Mouse (Mus musculus): ENCODE data around the gene Slc25a35. TPM values are rescaled to one million over a fixed set of nuclear protein-coding genes. Genes with fewer than 3 reads are reported as not detected.

The Slc25a35 gene
- polyA plus RNA-seq, 1 experiment, result not detected

GRCm38 (mm10) chr11:68940516-68940915, 27.4 kb upstream of the Slc25a35 start:
- TF ChIP-seq TAL1 (IDR thresholded peaks at IDR 0.05; ENCODE audit: low read length), result no peak
- TF ChIP-seq GATA1 (IDR thresholded peaks at IDR 0.05; ENCODE audit: low read length), result no peak
- no peaks in the 10 kb centered on the region for H3K9me3 ChIP-seq (ENCODE audit: control insufficient read depth, low read length)
- H3K4me1 ChIP-seq (ENCODE audit: control insufficient read depth), result peaks cover 17% of the 10 kb centered on the region
- H3K36me3 ChIP-seq (ENCODE audit: control insufficient read depth), result no peaks in the 10 kb centered on the region
- H3K27me3 ChIP-seq (ENCODE audit: control insufficient read depth), result no peaks in the 10 kb centered on the region
- H3K4me3 ChIP-seq (replicated peaks), result no peak overlapping the region

- no peaks in the 10 kb centered on the region for H3K9me3 ChIP-seq (ENCODE audit: control insufficient read depth, low read length)
Measured at GRCm38 (mm10) chr11:68942731-68943130, 25.2 kb upstream of the Slc25a35 start.

GRCm38 (mm10) chr11:68945245-68945644, 22.7 kb upstream of the Slc25a35 start:
- Histone ChIP-seq H3K27me3 (ENCODE audit: control insufficient read depth) (peaks cover 12% of the 10 kb centered on the region), H3K36me3 (ENCODE audit: control insufficient read depth) (no peaks in the 10 kb centered on the region), H3K9me3 (ENCODE audit: control insufficient read depth, low read length) (no peaks in the 10 kb centered on the region), H3K4me3 (replicated peaks) (no peak overlapping the region), H3K4me1 (ENCODE audit: control insufficient read depth) (peaks cover 6% of the 10 kb centered on the region)
- TF ChIP-seq TAL1 (IDR thresholded peaks at IDR 0.05; ENCODE audit: low read length), result no peak
- no peak for TF ChIP-seq GATA1 (IDR thresholded peaks at IDR 0.05; ENCODE audit: low read length)

More at GRCm38 (mm10) chr11:68942731-68943130, 25.2 kb upstream of the Slc25a35 start:
- H3K36me3 ChIP-seq (ENCODE audit: control insufficient read depth), result no peaks in the 10 kb centered on the region
- TF ChIP-seq TAL1 (IDR thresholded peaks at IDR 0.05; ENCODE audit: low read length) (no peak), GATA1 (IDR thresholded peaks at IDR 0.05; ENCODE audit: low read length) (no peak)
- peaks cover 8% of the 10 kb centered on the region for H3K27me3 ChIP-seq (ENCODE audit: control insufficient read depth)
- no peak overlapping the region for H3K4me3 ChIP-seq (replicated peaks)
- peaks cover 19% of the 10 kb centered on the region for H3K4me1 ChIP-seq (ENCODE audit: control insufficient read depth)

- no peak for TF ChIP-seq TAL1 (IDR thresholded peaks at IDR 0.05; ENCODE audit: low read length)
- TF ChIP-seq GATA1 (IDR thresholded peaks at IDR 0.05; ENCODE audit: low read length), result no peak
- Histone ChIP-seq H3K4me1 (ENCODE audit: control insufficient read depth) (0 out of 2 replicates have a peak, but pooled peaks cover 3% of the 10 kb centered on the region), H3K4me3 (replicated peaks) (no peak overlapping the region), H3K36me3 (ENCODE audit: control insufficient read depth) (no peaks in the 10 kb centered on the region), H3K9me3 (ENCODE audit: control insufficient read depth, low read length) (no peaks in the 10 kb centered on the region), H3K27me3 (ENCODE audit: control insufficient read depth) (peaks cover 14% of the 10 kb centered on the region)
Measured at GRCm38 (mm10) chr11:68946001-68946400, 21.9 kb upstream of the Slc25a35 start.

- Histone ChIP-seq H3K4me1 (ENCODE audit: control insufficient read depth) (0 out of 2 replicates have a peak, but pooled peaks cover 1% of the 10 kb centered on the region), H3K36me3 (ENCODE audit: control insufficient read depth) (no peaks in the 10 kb centered on the region), H3K9me3 (ENCODE audit: control insufficient read depth, low read length) (no peaks in the 10 kb centered on the region), H3K4me3 (replicated peaks) (no peak overlapping the region), H3K27me3 (ENCODE audit: control insufficient read depth) (peaks cover 23% of the 10 kb centered on the region)
- no peak for TF ChIP-seq GATA1 (IDR thresholded peaks at IDR 0.05; ENCODE audit: low read length)
- no peak for TF ChIP-seq TAL1 (IDR thresholded peaks at IDR 0.05; ENCODE audit: low read length)
Measured at GRCm38 (mm10) chr11:68946806-68947440, 21.0 kb upstream of the Slc25a35 start.

GRCm38 (mm10) chr11:68947542-68947993, 20.4 kb upstream of the Slc25a35 start:
- Histone ChIP-seq H3K27me3 (ENCODE audit: control insufficient read depth) (peaks cover 28% of the 10 kb centered on the region), H3K36me3 (ENCODE audit: control insufficient read depth) (no peaks in the 10 kb centered on the region), H3K4me3 (replicated peaks) (no peak overlapping the region), H3K9me3 (ENCODE audit: control insufficient read depth, low read length) (no peaks in the 10 kb centered on the region), H3K4me1 (ENCODE audit: control insufficient read depth) (0 out of 2 replicates have a peak, but pooled peaks cover 1% of the 10 kb centered on the region)
- no peak for TF ChIP-seq GATA1 (IDR thresholded peaks at IDR 0.05; ENCODE audit: low read length)
- no peak for TF ChIP-seq TAL1 (IDR thresholded peaks at IDR 0.05; ENCODE audit: low read length)

- no peak for TF ChIP-seq TAL1 (IDR thresholded peaks at IDR 0.05; ENCODE audit: low read length)
- TF ChIP-seq GATA1 (IDR thresholded peaks at IDR 0.05; ENCODE audit: low read length), result no peak
- no peak overlapping the region for H3K4me3 ChIP-seq (replicated peaks)
- peaks cover 72% of the 10 kb centered on the region for H3K27me3 ChIP-seq (ENCODE audit: control insufficient read depth)
Measured at GRCm38 (mm10) chr11:68953903-68954302, 14.0 kb upstream of the Slc25a35 start.

GRCm38 (mm10) chr11:68954408-68954807, 13.5 kb upstream of the Slc25a35 start:
- Histone ChIP-seq H3K36me3 (ENCODE audit: control insufficient read depth) (no peaks in the 10 kb centered on the region), H3K4me1 (ENCODE audit: control insufficient read depth) (peaks cover 1% of the 10 kb centered on the region; the same call in 1 of the 2 replicates), H3K4me3 (replicated peaks) (no peak overlapping the region), H3K9me3 (ENCODE audit: control insufficient read depth, low read length) (peaks cover 5% of the 10 kb centered on the region; the same call in 1 of the 2 replicates), H3K27me3 (ENCODE audit: control insufficient read depth) (peaks cover 72% of the 10 kb centered on the region)
- no peak for TF ChIP-seq TAL1 (IDR thresholded peaks at IDR 0.05; ENCODE audit: low read length)
- TF ChIP-seq GATA1 (IDR thresholded peaks at IDR 0.05; ENCODE audit: low read length), result no peak

More at GRCm38 (mm10) chr11:68953903-68954302, 14.0 kb upstream of the Slc25a35 start:
- Histone ChIP-seq H3K4me1 (ENCODE audit: control insufficient read depth) (peaks cover 1% of the 10 kb centered on the region; the same call in 1 of the 2 replicates), H3K9me3 (ENCODE audit: control insufficient read depth, low read length) (peaks cover 5% of the 10 kb centered on the region; the same call in 1 of the 2 replicates), H3K36me3 (ENCODE audit: control insufficient read depth) (no peaks in the 10 kb centered on the region)

- H3K4me1 ChIP-seq (ENCODE audit: control insufficient read depth), result peaks cover 1% of the 10 kb centered on the region; the same call in 1 of the 2 replicates
- no peak for TF ChIP-seq TAL1 (IDR thresholded peaks at IDR 0.05; ENCODE audit: low read length)
- no peaks in the 10 kb centered on the region for H3K36me3 ChIP-seq (ENCODE audit: control insufficient read depth)
- no peak overlapping the region for H3K4me3 ChIP-seq (replicated peaks)
- peaks cover 5% of the 10 kb centered on the region; the same call in 1 of the 2 replicates for H3K9me3 ChIP-seq (ENCODE audit: control insufficient read depth, low read length)
- H3K27me3 ChIP-seq (ENCODE audit: control insufficient read depth), result peaks cover 69% of the 10 kb centered on the region
Measured at GRCm38 (mm10) chr11:68955473-68955872, 12.5 kb upstream of the Slc25a35 start.

Data from erythroblast, embryonic 14.5 days (primary cell).